Mouse (Mus musculus) heart, adult 2 months (tissue): ENCODE data around the gene 4930595D18Rik. TPM values are rescaled to one million over a fixed set of nuclear protein-coding genes. Genes with fewer than 3 reads are reported as not detected.

Experiments used
- DNase-seq, 2 experiments: peaks; one replicate each; pipeline ENCODE4 v3.0.0; 2021
- H3K27ac ChIP-seq: fragments of 200-600 bp; 2 replicates; pipeline ENCODE4 v1.8.1; 2022
- H3K27me3 ChIP-seq: fragments of 200-500 bp; 2 replicates; pipeline ENCODE4 v1.6.1; 2012; ENCODE audit warnings: mild to moderate bottlenecking, low read length, inconsistent platforms, mixed read lengths; ENCODE audit not compliant: control insufficient read depth, insufficient read depth
- H3K36me3 ChIP-seq: fragments of 200-500 bp; 2 replicates; pipeline ENCODE4 v1.6.1; 2012; ENCODE audit warnings: low read length, inconsistent platforms; ENCODE audit not compliant: control insufficient read depth, insufficient read depth
- H3K4me1 ChIP-seq: fragments of 200-500 bp; 2 replicates; pipeline ENCODE4 v1.6.1; 2011; ENCODE audit warnings: low read length; ENCODE audit not compliant: control insufficient read depth, insufficient read depth
- H3K4me3 ChIP-seq: fragments of 200-600 bp; 2 replicates; pipeline ENCODE4 v1.8.1; 2022
- H3K79me2 ChIP-seq: fragments of 200-500 bp; replicated peaks from 2 replicates; pipeline ENCODE4 v1.6.1; 2012; ENCODE audit warnings: mild to moderate bottlenecking, inconsistent platforms, low read length, moderate library complexity, mixed read lengths; ENCODE audit not compliant: control insufficient read depth, insufficient read depth
- H3K9ac ChIP-seq: fragments of 200-500 bp; 2 replicates; pipeline ENCODE4 v1.6.1; 2012; ENCODE audit warnings: low read depth, mild to moderate bottlenecking, control low read depth, inconsistent platforms, low read length, mixed read lengths
- CTCF ChIP-seq: fragments of 200-600 bp; IDR thresholded peaks from 2 replicates; pipeline ENCODE4 v1.8.1; 2022; ENCODE audit warnings: antibody characterized with exemption, mild to moderate bottlenecking, moderate library complexity
- EP300 ChIP-seq: fragments of 200-500 bp; IDR thresholded peaks from 2 replicates; pipeline ENCODE4 v1.6.1; 2011; ENCODE audit warnings: low read depth, low read length, control low read depth; ENCODE audit not compliant: insufficient read depth
- POLR2A ChIP-seq: fragments of 200-500 bp; IDR thresholded peaks from 2 replicates; pipeline ENCODE4 v1.6.1; 2011; ENCODE audit warnings: mild to moderate bottlenecking, low read depth, low read length, control low read depth; ENCODE audit not compliant: insufficient read depth
- WGBS: fragments of 180-500 bp; shearing (Covaris S2); methylation state at CpG from one replicate; pipeline ENCODE4 v1.1.7; 2018; 5-methylcytosine and 5-hydroxymethylcytosine counted together
- intact Hi-C: fragments of 180-260 bp; cut with DNase I; formaldehyde crosslinking; loops from one replicate; pipeline ENCODE4 v1.15.1; 2025
- polyA plus RNA-seq: library from polyadenylated mRNA; depleted of rRNA; stranded (reverse); fragments of >200 nt; gene quantifications from 2 replicates; pipeline ENCODE4 v1.2.3, GENCODE M21; 2012
- total RNA-seq, 2 experiments: library from RNA; stranded (reverse); gene quantifications; 2 replicates each; pipeline ENCODE4 v1.2.3; 2021

4930595D18Rik gene
- total and polyA plus RNA-seq, 3 experiments, result not detected

- WGBS, result 48% methylated on average over 12 of the region's 12 CpGs
- intact Hi-C loops, result no loop called here
- TF ChIP-seq POLR2A (no peak), CTCF (no peak), EP300 (no peak)
Measured at GRCm38 (mm10) chr12:111159659-111160428, 24.4 kb downstream of the 4930595D18Rik start.

GRCm38 (mm10) chr12:111155756-111156155, 28.5 kb downstream of the 4930595D18Rik start:
- TF ChIP-seq CTCF (no peak), EP300 (no peak), POLR2A (no peak)
- H3K27me3 ChIP-seq, result no peaks in the 10 kb centered on the region
- H3K9ac ChIP-seq, result no peak overlapping the region
- no peak for DNase-seq
- WGBS, result 96% methylated on average over 1 of the region's 1 CpGs
- H3K36me3 ChIP-seq, result no peaks in the 10 kb centered on the region
- H3K4me1 ChIP-seq, result no peaks in the 10 kb centered on the region; the same call in 1 of the 2 replicates
- intact Hi-C loops, result no loop called here
- H3K27ac ChIP-seq, result no peak overlapping the region
- H3K4me3 ChIP-seq, result no peak overlapping the region
- no peaks in the 10 kb centered on the region for H3K79me2 ChIP-seq

More at GRCm38 (mm10) chr12:111159659-111160428, 24.4 kb downstream of the 4930595D18Rik start:
- peak; percentile 51 to 80 for DNase-seq
- Histone ChIP-seq H3K9ac (no peak overlapping the region), H3K4me1 (peaks cover 5% of the 10 kb centered on the region), H3K36me3 (no peaks in the 10 kb centered on the region), H3K79me2 (no peaks in the 10 kb centered on the region), H3K4me3 (no peak overlapping the region), H3K27me3 (no peaks in the 10 kb centered on the region), H3K27ac (no peak overlapping the region; the same call in 1 of the 2 replicates)

- DNase-seq, result no peak
- Histone ChIP-seq H3K79me2 (no peaks in the 10 kb centered on the region), H3K36me3 (no peaks in the 10 kb centered on the region), H3K4me1 (no peaks in the 10 kb centered on the region; the same call in 1 of the 2 replicates), H3K9ac (no peak overlapping the region), H3K27me3 (no peaks in the 10 kb centered on the region), H3K27ac (no peak overlapping the region), H3K4me3 (no peak overlapping the region)
- TF ChIP-seq EP300 (no peak), POLR2A (no peak), CTCF (no peak)
- WGBS, result 84% methylated on average over 6 of the region's 6 CpGs
- intact Hi-C loops, result no loop called here
Measured at GRCm38 (mm10) chr12:111154641-111155040, 29.6 kb downstream of the 4930595D18Rik start.

- no peaks in the 10 kb centered on the region for H3K36me3 ChIP-seq
- H3K9ac ChIP-seq, result no peak overlapping the region
- no peaks in the 10 kb centered on the region for H3K79me2 ChIP-seq
- H3K27me3 ChIP-seq, result no peaks in the 10 kb centered on the region
- 83% methylated on average over 5 of the region's 5 CpGs for WGBS
- intact Hi-C loops, result no loop called here
- DNase-seq, result no peak
- H3K27ac ChIP-seq, result no peak overlapping the region
- no peak for TF ChIP-seq EP300
- no peak for TF ChIP-seq POLR2A
- TF ChIP-seq CTCF, result no peak
- no peaks in the 10 kb centered on the region for H3K4me1 ChIP-seq
- no peak overlapping the region for H3K4me3 ChIP-seq
Measured at GRCm38 (mm10) chr12:111153946-111154345, 30.3 kb downstream of the 4930595D18Rik start.

GRCm38 (mm10) chr12:111152981-111153710, 31.1 kb downstream of the 4930595D18Rik start:
- Histone ChIP-seq H3K4me3 (no peak overlapping the region), H3K4me1 (no peaks in the 10 kb centered on the region), H3K9ac (no peak overlapping the region), H3K36me3 (no peaks in the 10 kb centered on the region), H3K27ac (no peak overlapping the region), H3K79me2 (no peaks in the 10 kb centered on the region), H3K27me3 (no peaks in the 10 kb centered on the region)
- TF ChIP-seq POLR2A, result no peak
- DNase-seq, result no peak
- intact Hi-C loops, result no loop called here
- 67% methylated on average over 7 of the region's 7 CpGs for WGBS

GRCm38 (mm10) chr12:111152579-111152978, 31.7 kb downstream of the 4930595D18Rik start:
- H3K27ac ChIP-seq, result no peak overlapping the region
- H3K4me3 ChIP-seq, result no peak overlapping the region
- no peaks in the 10 kb centered on the region for H3K36me3 ChIP-seq
- H3K79me2 ChIP-seq, result no peaks in the 10 kb centered on the region
- intact Hi-C loops, result no loop called here
- DNase-seq, result no peak
- no peaks in the 10 kb centered on the region for H3K4me1 ChIP-seq
- WGBS, result 77% methylated on average over 6 of the region's 6 CpGs
- no peaks in the 10 kb centered on the region for H3K27me3 ChIP-seq
- H3K9ac ChIP-seq, result no peak overlapping the region
- TF ChIP-seq POLR2A, result no peak
- TF ChIP-seq CTCF, result no peak
- TF ChIP-seq EP300, result no peak
